Mouse (Mus musculus): ENCODE measurements around the gene Batf.
"Not testable (repeated sequence)": the region's sequence is repeated elsewhere in the genome, so short reads cannot be mapped to it uniquely, and the experiment has no call there.

The Batf gene

DNA sequence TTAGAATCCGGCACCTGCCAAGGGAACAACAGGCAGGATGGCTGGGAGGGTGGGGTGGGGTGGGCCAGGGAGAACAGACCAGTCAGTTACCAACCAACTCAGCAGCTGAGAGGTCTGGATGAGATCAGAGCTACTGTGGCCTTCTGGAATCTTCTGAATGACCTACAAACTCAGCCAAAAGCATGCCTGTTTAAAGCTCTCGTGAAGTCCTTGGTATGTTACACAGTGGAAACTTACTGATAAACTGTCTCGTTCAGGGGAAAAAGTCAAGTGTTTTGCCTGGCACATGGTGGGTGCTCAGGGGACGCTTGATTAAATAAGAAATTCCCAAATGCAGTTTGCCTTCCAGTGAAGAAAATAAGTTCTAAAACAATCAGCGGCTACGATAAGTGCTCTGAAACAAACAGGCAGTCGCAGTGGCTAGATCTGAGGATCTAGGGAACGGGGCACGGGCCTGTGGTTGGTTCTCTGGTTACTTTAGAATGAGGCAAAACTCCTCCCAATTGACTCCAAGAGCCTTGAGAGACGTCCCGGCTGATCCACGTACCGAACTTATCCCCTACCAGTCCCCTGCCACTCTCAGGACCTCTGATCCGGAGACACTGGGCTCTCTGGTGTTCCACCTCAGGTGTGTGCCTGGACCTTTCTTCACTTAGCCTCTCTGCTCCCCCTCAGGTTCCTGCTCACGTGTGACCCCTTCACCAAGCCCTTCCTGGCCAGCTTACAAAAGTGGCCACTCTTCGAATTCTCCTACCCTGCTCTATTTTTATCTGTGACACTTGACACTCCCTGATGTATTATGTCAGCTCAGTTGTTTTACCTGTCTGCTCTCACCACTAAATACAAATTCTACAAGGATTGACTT is 1.8 kb upstream of the Batf start:
- no peak for DNase-seq (ENCODE audit: low spot score in 2 of 2)

DNA sequence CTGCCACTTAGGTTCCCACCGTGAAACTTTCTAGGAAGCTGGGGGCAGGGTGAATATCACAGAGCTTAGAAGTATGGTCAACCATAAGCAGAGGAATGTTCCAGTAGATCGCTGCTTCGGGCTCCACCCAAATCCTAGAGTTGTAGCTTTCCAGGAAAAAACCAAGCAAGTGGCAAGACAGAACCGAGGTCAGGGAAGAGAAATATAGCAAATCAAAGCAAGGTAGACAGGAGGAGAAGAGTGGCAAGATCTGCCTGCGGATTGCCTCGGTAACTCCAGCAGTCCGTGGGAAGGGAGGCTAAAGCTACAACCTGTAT is 706 bp downstream of the Batf start:
- DNase-seq (ENCODE audit: low spot score in 2 of 2): no peak

DNA sequence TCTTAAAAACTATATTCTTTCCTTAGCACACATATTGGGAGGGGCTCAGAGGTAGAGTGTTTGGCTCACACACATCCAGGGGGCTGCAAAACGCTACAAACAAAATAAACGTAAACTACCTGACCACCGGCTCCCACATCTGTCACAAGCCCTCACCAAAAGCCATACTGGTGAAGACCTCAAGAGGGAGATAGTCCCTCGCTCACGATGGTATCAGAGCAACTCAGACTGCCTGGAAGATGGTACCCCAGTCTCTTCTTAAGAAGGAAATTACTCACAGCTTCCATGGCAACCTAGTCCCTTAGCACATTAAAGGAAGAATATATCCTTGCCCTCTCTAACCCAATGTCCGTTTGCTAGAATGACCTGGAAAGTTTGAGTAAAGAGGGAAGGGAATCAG is 1.4 kb downstream of the Batf start:
- DNase-seq (ENCODE audit: low spot score in 2 of 2): no peak

DNA sequence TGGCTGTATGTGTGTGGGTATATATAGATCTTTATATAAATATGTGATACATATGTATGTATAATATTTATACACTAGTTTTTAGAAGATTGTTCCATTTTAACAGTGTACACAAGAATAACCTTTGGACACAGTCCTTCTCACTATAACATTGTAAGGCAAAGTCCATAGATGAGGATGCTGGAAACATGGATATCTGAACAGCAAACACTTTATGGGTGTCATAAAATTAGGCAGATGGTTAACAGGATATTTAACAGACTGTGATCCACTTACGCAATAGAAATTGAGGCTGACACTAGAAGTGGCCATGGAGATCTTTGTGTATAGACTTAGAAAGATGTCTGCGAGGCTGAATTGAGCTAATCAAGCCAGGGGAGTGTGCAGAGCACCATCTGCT is 9.3 kb downstream of the Batf start:
- DNase-seq (ENCODE audit: low spot score in 2 of 2): no peak

DNA sequence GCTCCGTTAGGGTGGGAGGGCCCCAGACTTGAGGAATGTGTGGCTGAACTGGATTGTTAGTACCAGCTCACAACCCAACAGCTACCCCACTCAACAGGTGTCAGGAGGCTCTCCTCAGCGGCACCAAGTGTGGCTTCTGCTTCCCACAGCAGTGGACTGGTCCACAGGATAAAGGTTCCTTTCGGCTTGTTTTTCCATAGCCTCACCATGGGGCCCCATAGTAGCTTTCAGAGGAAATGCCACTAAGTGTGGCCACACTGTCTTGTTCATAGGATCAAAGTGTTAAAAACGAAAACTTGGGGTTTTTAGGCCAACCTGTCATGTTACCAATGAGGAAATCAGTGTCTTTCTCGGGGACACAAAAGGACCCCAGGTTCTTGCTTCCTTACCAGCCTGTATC is 10.0 kb downstream of the Batf start:
- no peak for DNase-seq (ENCODE audit: low spot score in 2 of 2)

DNA sequence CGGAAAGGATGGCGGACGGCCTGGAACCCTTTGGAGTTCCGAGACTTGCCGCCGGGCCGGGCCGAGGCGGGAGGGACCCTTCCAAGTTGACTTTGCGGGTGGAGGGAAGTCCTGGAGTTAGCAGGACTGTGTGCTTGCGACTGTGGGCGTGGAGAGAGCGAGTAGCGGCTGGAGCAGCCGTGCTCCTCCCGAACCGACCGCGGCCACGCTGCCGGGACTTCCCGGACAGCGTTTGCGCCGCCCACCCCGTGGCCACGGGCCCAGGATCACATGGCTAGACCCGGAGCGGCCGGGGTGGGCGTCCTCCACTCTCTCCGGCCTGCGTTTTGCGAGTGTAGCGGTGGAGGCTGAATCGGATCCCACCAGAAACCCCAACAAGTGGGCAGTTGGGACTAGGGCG is 11.7 kb downstream of the Batf start:
- DNase-seq (ENCODE audit: low spot score in 2 of 2): not testable (repeated sequence)

DNA sequence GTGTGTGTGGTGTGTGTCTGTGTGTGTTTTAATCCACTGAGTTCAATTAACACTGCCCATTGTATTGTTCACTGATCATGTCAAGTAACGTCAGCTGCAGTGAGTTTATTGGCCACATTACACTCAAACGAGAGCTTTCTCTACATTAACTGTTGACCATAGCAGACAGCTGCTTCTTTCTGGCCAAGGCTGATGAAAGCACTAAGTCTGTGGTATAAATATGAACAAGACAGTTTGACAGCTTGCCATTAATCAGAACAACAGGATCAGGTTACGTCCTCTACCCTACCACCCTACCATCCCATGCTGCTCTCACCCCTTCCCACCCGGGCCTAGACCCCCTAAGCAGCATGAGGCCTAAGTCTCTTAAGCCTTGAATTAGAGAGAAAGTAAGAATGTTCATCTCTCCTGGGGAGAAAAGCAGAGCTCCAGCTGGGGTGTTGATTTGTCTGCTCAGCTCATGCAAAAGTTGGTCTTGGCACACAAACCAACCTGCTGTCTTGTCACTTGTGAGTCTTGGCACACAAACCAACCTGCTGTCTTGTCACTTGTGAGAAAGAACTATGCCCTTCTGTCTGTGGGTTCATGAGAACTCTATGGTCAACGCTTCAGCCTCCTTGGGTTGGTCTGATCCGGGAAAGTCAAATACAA is 13.8 kb downstream of the Batf start:
- DNase-seq (ENCODE audit: low spot score in 2 of 2): peak in 1 of 2 experiments; percentile 19

DNA sequence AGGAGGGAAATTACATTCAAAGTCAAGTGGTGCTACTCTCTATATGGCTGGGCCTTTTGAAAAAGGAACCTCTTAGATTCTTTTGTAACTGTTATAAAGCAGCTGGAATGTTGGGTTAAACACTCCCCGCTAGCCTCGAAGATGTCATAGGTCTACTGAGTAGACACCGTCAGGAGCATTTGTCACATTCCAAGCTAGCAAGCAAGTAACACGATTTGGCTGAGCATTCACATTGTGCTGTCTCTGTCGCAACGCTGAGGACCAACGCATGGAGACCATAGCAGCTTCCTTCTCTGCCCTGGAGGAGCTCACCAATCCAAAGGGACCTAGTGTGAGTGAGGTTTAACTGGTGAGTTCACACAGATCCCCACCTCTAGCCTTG is 14.4 kb downstream of the Batf start:
- no peak for DNase-seq (ENCODE audit: low spot score in 2 of 2)

DNA sequence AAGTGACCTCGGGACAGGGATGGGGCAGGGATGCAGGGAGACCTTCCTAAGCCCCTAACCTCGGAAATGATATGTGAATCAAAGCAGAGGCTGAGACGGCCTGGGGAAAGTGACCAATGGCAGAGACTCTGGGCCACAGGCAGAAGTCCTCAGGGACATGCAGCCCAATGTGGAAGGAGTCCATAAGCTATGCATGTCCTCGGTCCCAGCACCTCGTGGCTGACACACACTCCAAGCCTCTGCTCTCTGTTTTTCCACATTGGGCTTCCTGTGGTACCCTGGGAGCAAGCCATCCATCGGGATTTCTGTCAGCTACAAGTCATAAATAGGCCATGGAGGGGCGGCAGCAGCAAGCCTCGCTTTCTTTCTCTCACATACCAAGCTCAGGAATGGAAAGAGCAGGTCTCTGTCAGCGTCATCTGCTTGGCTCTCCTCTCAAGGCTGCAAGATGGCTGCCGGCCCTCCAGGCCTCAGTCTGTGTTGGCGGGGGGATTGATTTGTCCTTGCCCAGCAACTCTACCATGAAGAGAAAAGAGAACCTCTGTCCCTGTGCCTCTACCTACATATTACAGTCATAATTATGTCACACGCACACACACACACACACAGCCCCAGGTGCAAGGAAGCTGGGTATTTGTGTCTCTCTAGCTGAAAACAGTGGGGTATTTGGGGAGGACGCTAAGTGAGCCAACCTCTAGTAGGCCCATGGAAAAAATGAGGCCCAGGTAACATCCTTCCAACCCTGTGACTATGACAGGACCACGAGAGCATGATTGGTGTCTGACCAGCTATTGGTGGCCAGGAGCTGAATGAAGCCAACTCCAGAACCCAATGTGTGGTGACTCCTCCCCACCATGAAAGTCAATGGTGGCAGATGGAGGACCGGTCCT is 15.9 kb downstream of the Batf start:
- no peak for DNase-seq (ENCODE audit: low spot score in 2 of 2)

DNA sequence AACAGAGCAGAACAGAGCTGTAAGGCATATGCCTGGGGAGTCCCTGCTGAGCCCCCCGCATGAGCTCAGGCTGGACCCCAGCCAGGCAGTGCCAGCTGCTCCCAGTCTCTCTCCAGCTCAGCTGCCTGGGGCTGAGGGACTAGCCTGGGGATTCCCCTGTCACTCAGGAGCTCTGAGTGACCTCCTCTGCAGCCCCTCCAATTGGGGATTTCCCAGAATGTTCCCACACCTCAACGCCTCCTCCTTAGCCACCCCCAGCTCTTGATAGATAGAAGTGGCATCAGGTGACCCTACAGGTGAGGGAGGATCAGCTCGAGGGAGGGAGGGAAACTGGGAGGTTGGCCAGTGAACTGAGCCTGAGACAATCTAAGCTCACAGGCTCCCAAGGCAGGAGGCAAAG is 17.0 kb downstream of the Batf start:
- DNase-seq (ENCODE audit: low spot score in 2 of 2): peak in 1 of 2 experiments; percentile 44

DNA sequence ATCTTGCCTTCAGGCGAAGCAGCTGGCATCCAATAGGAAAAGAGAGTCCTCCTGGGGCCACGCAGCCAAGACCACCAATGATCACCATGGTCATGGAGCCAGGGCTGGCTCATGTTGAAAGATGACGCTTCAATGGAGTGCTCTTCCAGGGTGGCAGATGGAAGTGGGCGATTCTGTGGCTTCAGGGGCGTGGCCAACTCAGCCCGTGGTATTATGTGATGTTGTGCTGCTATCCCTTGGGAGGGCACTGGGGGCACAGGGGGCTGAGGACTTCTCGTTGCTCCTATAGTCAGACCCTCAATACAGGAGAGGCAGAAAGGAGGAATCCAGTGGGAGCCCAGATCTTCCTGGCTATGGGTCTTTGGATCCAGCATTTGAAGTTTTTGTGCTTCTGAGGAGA is 18.1 kb downstream of the Batf start:
- DNase-seq (ENCODE audit: low spot score in 2 of 2): peak in 1 of 2 experiments; percentile 21

DNA sequence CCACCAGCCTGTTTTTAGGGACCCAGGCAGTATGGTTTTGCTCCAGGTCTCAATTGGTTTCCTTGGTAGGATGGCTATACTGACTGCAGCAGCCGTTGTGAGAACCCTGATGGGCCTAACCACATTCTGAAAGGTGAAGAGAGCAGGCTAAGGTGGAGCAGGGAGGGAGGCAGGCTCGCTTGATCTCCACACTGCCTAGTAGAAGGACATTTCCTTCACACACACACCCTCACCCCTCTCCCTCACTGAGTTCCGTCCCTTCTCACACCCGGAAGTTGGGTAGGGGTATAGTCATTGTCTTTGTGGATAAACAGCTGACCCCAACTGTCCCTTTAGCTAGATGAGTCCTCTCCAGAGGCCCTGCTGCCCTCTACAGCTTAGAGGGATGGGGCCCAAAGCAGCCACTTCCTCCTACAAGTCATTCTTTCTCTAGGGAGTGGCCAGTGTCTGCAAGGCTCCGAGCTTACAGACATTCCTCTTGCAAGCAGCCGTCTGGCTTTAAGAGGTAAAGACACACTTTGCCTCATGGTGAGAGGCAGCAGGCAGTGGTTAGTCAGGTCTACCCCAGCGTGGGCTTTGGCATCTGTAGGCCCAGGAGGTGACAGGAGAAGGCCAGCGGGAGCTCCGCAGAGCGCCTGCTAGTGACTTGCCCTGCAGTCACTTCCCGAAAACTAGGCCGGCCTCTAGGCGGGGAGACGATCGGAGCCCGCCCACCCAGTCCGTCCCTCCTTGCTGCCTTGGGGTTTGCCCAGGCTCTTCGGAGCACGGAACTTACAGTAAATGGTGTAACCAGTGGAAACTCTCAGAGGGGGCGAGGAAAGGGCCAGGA is 18.7 kb downstream of the Batf start:
- peak in 1 of 2 experiments; percentile 61 for DNase-seq (ENCODE audit: low spot score in 2 of 2)

DNA sequence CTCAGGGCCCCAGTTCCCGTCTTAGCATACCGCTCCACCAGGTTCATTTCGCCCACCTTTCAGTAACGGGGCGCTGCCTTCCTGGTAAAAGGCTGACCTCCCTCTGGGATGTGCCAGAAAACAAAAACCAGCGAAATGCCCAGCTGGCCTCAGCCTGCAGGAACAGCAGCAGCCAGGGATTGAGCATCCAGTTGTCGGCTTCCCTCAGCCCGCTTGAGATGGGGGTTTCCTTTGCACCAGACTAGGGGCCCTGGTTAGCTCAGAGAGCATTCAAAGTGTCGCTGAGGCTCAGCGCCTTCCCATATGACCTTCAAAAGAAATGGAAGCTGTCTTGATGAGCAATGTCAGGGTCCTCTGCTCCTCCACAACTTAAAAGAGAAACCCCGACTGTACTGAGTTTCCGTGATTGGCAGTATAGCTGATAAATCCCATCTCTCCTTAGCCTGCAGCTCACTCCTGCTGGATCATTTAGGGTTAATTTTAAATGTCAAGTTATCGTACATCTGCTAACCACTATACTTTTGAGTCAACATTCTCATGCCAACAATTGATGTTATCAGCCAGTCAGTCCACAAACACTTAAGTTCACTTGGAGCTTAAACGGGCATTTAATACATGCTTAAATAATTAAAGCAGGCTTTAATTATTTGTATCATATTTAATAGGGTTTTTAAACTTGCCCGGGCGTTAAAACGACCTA is 19.5 kb downstream of the Batf start:
- DNase-seq (ENCODE audit: low spot score in 2 of 2): no peak

DNA sequence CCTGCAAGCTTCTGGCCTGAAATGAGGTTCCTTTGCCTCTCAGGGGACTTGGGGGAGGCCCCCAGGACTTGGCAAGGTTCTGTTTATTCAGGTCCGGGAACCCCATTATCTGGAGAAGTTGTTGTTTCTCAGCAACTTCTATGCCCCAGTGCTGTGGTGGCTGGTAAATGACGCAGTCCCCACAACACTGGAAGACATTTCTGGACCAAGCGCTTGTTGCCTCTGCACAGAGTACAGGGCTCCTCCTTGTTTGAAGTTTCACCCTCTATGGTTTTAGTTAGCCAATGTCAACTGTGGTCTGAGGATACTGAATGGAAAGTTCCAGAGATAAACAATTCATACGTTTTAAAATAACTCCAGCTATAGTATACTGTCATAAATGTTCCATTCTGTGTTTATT is 20.4 kb downstream of the Batf start:
- no peak for DNase-seq (ENCODE audit: low spot score in 2 of 2)

DNA sequence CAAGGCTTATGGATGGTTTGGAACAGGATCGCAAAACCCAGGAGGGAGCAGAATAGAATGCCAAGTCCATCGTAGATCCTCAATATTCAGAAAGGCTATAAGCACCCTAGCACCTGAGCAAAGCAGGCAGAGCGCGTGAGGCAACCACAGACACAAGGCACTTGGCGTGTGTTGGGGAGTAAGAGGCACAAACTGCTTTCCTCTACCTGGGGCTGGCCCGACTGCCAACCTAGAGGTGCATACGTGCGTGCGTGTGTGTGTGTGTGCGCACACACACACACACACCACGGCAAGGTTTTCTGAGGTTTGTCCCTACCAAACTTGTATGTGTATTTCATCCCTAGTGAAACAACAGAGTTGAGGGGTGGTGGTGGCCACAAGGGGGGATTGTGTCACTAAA is 20.9 kb downstream of the Batf start:
- no peak for DNase-seq (ENCODE audit: low spot score in 2 of 2)

DNA sequence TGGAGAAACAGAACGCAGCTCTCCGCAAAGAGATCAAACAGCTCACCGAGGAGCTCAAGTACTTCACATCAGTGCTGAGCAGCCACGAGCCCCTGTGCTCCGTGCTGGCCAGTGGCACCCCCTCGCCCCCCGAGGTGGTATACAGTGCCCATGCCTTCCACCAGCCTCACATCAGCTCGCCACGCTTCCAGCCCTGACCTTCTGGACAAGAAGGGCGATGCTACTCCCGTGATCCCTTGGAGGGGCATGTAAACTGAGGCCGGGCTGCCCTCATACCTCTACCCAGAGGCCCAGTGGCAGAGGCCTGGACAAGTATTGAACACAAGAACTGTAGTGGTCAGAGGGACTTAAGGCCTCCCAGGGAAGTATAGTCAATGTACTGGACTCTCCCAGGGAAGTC is 22.1 kb downstream of the Batf start:
- DNase-seq (ENCODE audit: low spot score in 2 of 2): no peak

DNA sequence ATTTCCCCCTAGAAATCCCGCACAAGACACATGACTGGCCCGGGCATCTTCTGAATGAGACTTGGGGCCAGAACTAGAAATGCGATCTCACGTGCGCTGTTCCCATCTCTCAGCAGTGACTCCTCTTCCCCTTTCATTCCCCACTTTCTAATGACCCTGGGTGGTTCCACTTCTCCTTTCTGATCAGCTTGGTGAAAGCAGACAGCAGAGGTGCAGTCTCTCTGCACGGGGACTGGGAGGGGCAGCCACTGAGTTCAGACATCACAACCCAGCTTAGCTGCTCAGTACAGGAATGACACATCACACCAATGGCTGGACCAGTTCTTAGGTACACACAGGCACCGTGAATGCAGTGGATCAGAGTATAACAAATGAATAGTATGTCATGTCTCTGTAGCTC is 24.2 kb downstream of the Batf start:
- no peak for DNase-seq (ENCODE audit: low spot score in 2 of 2)

DNA sequence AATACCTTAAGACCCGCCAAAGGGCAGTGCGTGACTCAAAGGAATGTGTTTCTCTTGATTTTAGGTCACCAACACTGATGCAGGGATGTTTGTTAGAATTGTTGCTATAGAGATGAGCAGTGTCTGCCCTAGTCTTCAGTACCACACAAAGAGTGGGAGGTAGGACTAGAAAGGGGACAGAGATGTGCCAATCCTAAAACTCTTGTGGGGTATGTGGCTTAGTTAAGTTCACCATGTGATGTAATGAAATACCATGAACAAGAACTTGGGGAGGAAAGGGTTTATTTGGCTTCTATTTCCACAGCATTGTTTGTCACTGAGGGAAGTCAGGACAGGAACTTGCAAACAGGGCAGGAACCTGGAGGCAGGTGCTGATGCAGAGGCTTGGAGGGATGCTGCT is 26.1 kb downstream of the Batf start:
- DNase-seq (ENCODE audit: low spot score in 2 of 2): no peak

DNA sequence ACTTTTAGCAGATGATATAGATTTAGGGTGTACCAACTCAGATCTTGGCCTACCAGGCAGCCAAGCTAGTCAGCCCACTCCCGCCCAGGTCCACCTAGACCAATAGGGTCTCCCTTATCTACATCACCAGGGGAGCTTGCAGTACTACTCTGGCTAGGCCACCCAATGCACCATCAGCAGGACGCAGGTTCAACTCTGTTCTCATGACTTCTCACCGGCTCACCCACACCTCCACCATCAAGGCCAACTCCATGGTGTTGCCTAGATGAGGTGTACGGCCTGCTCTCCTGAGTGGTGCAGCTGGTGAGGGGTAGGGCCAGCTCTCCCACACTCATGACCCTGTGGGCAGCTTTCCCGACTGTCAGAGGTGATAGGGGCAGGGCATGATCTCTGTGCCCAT is 27.7 kb downstream of the Batf start:
- no peak for DNase-seq (ENCODE audit: low spot score in 2 of 2)

DNA sequence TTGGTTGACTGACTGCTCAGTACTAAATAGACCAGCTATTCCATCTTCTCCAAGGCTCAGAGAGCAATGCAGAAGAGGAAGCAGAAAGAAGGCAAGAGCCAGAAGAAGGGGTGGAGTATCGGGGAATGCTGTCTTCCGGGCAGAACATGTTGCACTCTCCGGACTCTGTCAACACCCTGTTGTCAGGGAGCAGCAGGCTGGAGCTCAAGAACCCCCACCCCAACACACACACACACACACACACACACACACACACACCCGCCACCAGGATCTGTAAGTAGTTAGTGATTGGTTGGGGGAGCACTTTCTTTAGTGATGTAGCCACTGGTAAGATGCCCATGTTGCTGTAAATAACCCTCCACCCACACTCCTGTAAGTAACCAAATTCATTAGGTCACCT is 38.8 kb downstream of the Batf start:
- DNase-seq (ENCODE audit: low spot score in 2 of 2): no peak

DNA sequence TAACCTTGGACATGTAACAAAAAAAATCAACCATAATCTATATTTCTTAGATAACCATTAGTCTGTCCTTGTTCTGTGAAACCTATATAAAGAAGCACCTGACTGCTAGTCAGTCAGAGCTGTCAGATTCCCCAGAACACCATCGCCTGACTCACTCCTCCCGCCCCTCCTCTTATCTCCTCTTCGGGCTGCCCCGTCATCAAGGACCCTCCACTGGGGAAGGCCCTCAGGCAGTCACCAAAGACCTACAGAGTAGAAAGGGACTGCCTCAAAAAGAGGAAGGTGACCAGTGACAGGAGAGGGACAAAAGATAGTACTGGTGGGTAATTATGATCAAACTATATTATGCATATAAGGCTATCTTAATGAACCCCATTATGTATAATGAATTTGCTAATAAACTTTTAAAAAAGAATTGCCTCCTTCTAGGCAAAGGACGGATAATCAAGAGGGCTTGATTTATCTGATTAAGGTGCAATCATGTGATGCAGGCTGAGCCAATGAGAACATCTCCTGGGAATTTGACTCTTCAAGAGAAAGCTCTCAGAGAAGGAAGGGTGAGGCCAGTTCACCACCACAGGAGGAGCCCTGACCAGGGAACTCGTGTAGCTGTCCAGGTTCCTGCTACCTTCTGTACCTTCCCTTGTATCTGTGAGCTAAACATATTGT is 40.4 kb downstream of the Batf start:
- DNase-seq (ENCODE audit: low spot score in 2 of 2): no peak
